Mouse (Mus musculus) stomach, embryonic 14.5 days (tissue): Measurements from ENCODE around the gene Casz1. TPM values are rescaled to one million over a fixed set of nuclear protein-coding genes. Genes with fewer than 3 reads are reported as not detected.

Source experiments
- ATAC-seq: fragments of 200-750 bp; cut with Nextera tagmentation; 2 replicates; pipeline ENCODE4 v1.8.0; 2017; ENCODE audit warnings: low read depth, moderate TSS enrichment; ENCODE audit not compliant: insufficient number of reproducible peaks, insufficient read depth, low FRiP score
- H3K27ac ChIP-seq: fragments of 300-500 bp; sonication (generic); 2 replicates; pipeline ENCODE4 v1.5.1; 2014; ENCODE audit warnings: mild to moderate bottlenecking, low read length, moderate library complexity, mixed read lengths
- H3K27me3 ChIP-seq: fragments of 300-500 bp; sonication (generic); 2 replicates; pipeline ENCODE4 v1.6.1; 2014; ENCODE audit warnings: low read length, control low read depth, mixed read lengths; ENCODE audit not compliant: control insufficient read depth, insufficient read depth
- H3K36me3 ChIP-seq: fragments of 300-500 bp; sonication (generic); 2 replicates; pipeline ENCODE4 v1.6.1; 2014; ENCODE audit warnings: mild to moderate bottlenecking, control low read depth, low read length, moderate library complexity, mixed read lengths; ENCODE audit not compliant: control insufficient read depth, insufficient read depth
- H3K4me1 ChIP-seq: fragments of 300-500 bp; sonication (generic); 2 replicates; pipeline ENCODE4 v1.6.1; 2014; ENCODE audit warnings: low read length, control low read depth, mixed read lengths; ENCODE audit not compliant: control insufficient read depth, insufficient read depth
- H3K4me2 ChIP-seq: fragments of 300-500 bp; sonication (generic); replicated peaks from 2 replicates; pipeline ENCODE4 v1.6.1; 2014; ENCODE audit warnings: low read depth, low read length, control low read depth
- H3K4me3 ChIP-seq: fragments of 300-500 bp; sonication (generic); 2 replicates; pipeline ENCODE4 v1.5.1; 2014; ENCODE audit warnings: low read depth, low read length, control low read depth
- H3K9ac ChIP-seq: fragments of 300-500 bp; sonication (generic); replicated peaks from 2 replicates; pipeline ENCODE4 v1.6.1; 2014; ENCODE audit warnings: low read depth, mild to moderate bottlenecking, control low read depth, low read length, moderate library complexity, mixed read lengths
- H3K9me3 ChIP-seq: fragments of 300-500 bp; sonication (generic); 2 replicates; pipeline ENCODE4 v1.6.1; 2016; ENCODE audit warnings: low read depth, low read length, control low read depth; ENCODE audit not compliant: control insufficient read depth
- WGBS: fragments of 180-500 bp; shearing (Covaris S2); extraction: QIAGEN DNeasy Blood & Tissue Kit; methylation state at CpG from one replicate; pipeline ENCODE4 v1.1.7; 2014; 5-methylcytosine and 5-hydroxymethylcytosine counted together
- polyA plus RNA-seq: library from polyadenylated mRNA; unstranded; fragments of >200 nt; fragmentation: Nextera tagmentation; extraction: Ambion mirVana; gene quantifications from 2 replicates; pipeline ENCODE4 v1.2.1, GENCODE M21; 2014

The Casz1 gene
- polyA plus RNA-seq, 1 experiment from 2014 or later = 10.3 TPM

- 76% methylated on average over 6 of the region's 6 CpGs for WGBS
- Histone ChIP-seq H3K27ac (no peak overlapping the region), H3K4me1 (peaks cover 23% of the 10 kb centered on the region), H3K9ac (no peak overlapping the region), H3K4me3 (no peak overlapping the region), H3K36me3 (no peaks in the 10 kb centered on the region), H3K27me3 (no peaks in the 10 kb centered on the region), H3K9me3 (no peaks in the 10 kb centered on the region), H3K4me2 (no peak overlapping the region)
- ATAC-seq = no peak
Measured at GRCm38 (mm10) chr4:148889011-148889410, 84.8 kb downstream of the Casz1 start.

- Histone ChIP-seq H3K9ac (no peak overlapping the region), H3K4me2 (peak overlapping the region; percentile 49), H3K9me3 (no peaks in the 10 kb centered on the region), H3K4me3 (0 out of 2 replicates have a peak overlapping the region, but pooled peaks have one; percentile 29), H3K36me3 (no peaks in the 10 kb centered on the region), H3K27ac (no peak overlapping the region), H3K4me1 (peaks cover 17% of the 10 kb centered on the region), H3K27me3 (no peaks in the 10 kb centered on the region)
- no peak for ATAC-seq
- 62% methylated on average over 8 of the region's 8 CpGs for WGBS
Measured at GRCm38 (mm10) chr4:148890442-148890841, 86.2 kb downstream of the Casz1 start.

GRCm38 (mm10) chr4:148890892-148891838 lies 86.9 kb downstream of the Casz1 start:
- Histone ChIP-seq H3K27ac (peak overlapping the region; percentile 33; the same call in 1 of the 2 replicates), H3K9ac (0 out of 2 replicates have a peak overlapping the region, but pooled peaks have one; percentile 11), H3K4me3 (peak overlapping the region; percentile 29), H3K4me1 (peaks cover 11% of the 10 kb centered on the region), H3K27me3 (no peaks in the 10 kb centered on the region), H3K4me2 (peak overlapping the region; percentile 49), H3K9me3 (no peaks in the 10 kb centered on the region), H3K36me3 (no peaks in the 10 kb centered on the region)
- peak; percentile 51; the same call in 1 of the 2 replicates for ATAC-seq
- WGBS = 7% methylated on average over 48 of the region's 52 CpGs

DNA sequence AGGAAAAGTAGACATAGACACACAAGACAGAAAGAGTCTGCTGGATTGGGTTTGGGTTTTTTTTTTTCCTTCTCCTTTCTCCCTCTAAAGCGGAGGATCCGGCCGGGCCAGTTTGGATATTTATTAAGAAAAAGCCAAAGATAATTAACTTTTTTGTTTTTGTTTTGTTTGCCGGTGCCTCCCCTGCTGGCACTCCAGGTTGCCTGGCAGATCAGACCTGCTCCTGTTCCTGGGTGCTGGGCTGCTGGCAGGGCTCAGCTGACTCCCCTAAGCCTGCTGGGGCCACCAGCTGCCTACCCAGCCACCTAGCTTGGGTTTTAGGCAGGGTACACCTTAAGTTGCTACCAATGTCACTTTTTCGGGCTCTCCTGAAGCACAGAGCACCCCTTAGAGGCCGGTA lies 91.9 kb downstream of the Casz1 start:
- no peak overlapping the region for H3K9ac ChIP-seq
- no peaks in the 10 kb centered on the region for H3K36me3 ChIP-seq
- H3K27me3 ChIP-seq = no peaks in the 10 kb centered on the region
- H3K27ac ChIP-seq = no peak overlapping the region
- 68% methylated on average over 6 of the region's 6 CpGs for WGBS
- H3K4me2 ChIP-seq = no peak overlapping the region
- H3K9me3 ChIP-seq = no peaks in the 10 kb centered on the region
- no peak for ATAC-seq
- H3K4me3 ChIP-seq = no peak overlapping the region
- H3K4me1 ChIP-seq = peaks cover 11% of the 10 kb centered on the region

DNA sequence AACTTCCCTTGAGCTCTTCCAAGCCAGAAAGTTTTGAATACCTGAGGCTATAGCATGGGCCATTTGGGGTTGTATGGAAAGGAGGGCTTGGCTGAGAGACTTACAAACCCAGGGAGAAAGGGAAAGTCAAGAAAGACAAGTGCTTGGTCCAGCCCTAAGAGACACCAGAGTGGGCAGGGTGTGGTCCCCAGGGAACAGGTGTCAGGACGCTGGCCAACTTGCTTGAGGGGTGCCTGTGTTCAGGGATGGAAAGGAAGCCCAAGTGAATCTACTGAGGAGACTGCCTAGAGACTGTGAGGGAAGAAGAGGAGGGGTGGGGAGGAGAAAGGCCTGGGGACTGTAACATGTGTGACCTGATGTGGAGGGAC lies 95.7 kb downstream of the Casz1 start:
- H3K27me3 ChIP-seq = peaks cover 4% of the 10 kb centered on the region; the same call in 1 of the 2 replicates
- peak overlapping the region; percentile 68 for H3K4me3 ChIP-seq
- WGBS = 38% methylated on average over 1 of the region's 1 CpGs
- no peaks in the 10 kb centered on the region for H3K36me3 ChIP-seq
- 0 out of 2 replicates have a peak, but pooled peaks cover 17% of the 10 kb centered on the region for H3K4me1 ChIP-seq
- H3K9me3 ChIP-seq = no peaks in the 10 kb centered on the region
- peak overlapping the region; percentile 46; the same call in 1 of the 2 replicates for H3K9ac ChIP-seq
- peak overlapping the region; percentile 94 for H3K4me2 ChIP-seq
- peak overlapping the region; percentile 74; the same call in 1 of the 2 replicates for H3K27ac ChIP-seq
- no peak for ATAC-seq

DNA sequence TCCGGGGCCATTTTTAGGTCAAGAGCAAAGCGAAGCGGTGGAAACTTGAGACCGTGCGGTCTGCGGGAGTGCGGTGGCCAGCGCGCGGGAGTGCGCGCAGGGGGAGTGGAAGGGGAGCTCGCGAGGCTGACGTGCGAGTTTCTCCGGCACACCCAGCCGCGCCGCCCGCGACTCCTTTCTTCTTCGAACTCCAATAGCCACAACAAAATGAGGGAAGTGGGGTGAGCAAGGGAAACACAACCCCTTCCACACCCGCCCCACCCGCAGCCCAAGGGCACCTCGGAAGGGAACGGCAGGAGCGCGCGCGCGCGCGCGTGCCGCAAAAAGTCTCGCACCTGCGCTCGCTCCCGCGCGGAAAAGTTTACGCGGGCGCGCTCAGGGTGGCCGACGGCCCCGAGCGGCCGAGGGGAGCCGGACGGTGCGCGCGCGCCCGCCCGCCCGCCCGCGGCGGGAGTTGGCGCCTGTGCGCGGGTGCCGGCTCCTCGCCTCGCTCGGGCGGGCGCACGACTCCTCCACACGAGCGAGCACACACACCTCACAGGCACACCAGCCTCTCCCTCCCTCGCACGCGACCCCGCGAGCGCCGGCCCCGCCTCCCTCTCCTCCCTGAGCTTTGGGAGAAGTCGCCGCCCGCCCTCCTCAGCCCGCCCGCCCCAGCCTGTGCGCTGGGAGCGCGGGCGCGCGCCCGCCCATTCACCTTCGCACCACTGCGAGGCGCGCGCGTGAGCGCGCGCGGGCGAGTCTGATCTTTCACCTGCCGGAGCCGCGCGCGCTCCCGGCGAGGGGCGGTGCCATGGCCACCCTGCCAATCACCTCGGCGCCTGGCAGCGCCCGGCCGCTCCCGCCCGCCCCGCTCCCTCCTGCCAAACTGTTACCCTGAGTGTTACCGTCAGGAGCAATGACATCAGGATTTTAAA lies 96.3 kb downstream of the Casz1 start:
- Histone ChIP-seq H3K4me2 (peak overlapping the region; percentile 94), H3K36me3 (no peaks in the 10 kb centered on the region), H3K4me1 (0 out of 2 replicates have a peak, but pooled peaks cover 17% of the 10 kb centered on the region), H3K9me3 (no peaks in the 10 kb centered on the region), H3K27ac (peak overlapping the region; percentile 74), H3K9ac (peak overlapping the region; percentile 46; the same call in 1 of the 2 replicates), H3K4me3 (peak overlapping the region; percentile 68), H3K27me3 (peaks cover 4% of the 10 kb centered on the region; the same call in 1 of the 2 replicates)
- ATAC-seq = peak; percentile 81
- WGBS = under 1% methylated on average over 83 of the region's 123 CpGs

DNA sequence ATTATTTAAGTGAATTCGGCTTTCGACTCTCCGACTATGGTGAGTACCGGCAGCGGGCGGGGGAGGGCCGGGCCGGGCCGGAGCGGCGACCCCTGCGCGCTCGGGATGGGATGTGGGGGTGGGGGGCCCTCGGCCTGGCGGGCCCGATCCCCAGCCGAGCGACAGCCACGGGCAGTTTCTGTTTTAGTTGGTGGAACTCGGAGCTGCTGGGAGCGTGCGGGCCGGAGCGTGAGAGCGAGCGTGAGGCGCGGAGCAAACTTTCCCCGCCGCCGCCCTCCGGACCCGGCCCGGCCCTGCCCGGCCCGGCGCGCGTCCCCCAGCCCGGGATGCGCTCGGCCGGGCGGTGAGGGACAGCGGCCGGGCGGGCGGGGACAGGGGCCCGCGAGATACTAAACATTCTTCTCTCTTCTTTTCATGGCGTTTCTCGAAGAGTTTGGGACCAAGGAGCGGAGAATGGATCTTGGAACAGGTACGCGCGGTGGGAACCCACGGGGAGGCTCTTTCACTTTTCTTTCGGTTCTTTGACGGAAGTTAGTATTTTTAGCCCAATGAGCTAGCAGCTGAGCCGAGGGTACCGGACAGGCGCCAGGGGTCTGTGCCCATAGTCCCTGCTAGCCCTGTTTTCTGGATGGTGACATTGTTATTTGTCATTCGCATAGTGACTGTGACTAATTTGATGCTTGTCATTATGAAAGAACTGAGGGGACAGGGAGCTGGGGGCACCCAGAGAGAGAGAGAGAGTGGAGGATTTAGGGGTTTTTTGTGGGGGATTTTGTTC lies 97.2 kb downstream of the Casz1 start:
- under 1% methylated on average over 59 of the region's 64 CpGs for WGBS
- 0 out of 2 replicates have a peak, but pooled peaks cover 16% of the 10 kb centered on the region for H3K4me1 ChIP-seq

More for the DNA sequence above, 97.2 kb downstream of the Casz1 start:
- peak; percentile 4; the same call in 1 of the 2 replicates for ATAC-seq
- no peaks in the 10 kb centered on the region for H3K36me3 ChIP-seq
- peak overlapping the region; percentile 68 for H3K4me3 ChIP-seq
- H3K27ac ChIP-seq = peak overlapping the region; percentile 27; the same call in 1 of the 2 replicates
- peaks cover 4% of the 10 kb centered on the region; the same call in 1 of the 2 replicates for H3K27me3 ChIP-seq
- H3K4me2 ChIP-seq = peak overlapping the region; percentile 94
- H3K9me3 ChIP-seq = no peaks in the 10 kb centered on the region
- H3K9ac ChIP-seq = peak overlapping the region; percentile 46
